Comparison of ENCODE assay signal across 27 mouse cellular contexts in the genomic region with DNA sequence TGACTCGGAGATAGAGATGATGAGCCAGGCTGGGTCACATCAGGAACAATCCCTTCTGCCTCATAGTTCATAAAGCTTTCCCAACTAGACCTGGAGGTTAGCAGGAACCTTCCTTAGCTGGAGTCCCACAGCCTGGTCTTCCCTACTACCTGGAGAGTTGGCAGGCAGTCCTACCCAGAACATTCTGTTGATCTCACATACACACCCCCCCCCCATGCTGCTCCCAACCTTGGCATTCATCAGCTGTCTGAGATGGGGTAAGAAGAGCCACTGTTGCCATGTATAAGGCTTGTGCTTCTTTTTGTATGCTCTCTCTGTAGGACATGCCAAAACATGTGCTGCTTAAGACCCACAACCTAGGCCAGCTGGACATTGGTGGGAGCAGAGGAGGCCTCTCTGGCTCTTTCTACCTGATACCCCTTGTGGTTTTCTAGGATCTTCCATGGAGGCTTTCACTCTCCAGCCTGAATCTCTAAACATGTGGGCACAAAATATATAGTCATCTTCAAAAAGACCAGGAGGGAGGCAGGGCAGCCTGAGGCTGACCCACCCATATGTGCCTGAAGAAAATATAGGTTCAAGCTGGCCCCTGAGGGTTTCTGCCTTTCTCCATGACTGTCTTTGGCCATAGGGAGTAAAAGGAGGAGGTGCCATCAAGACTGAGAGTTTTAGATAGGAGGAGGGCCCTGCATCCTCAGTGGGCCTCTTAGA. TPM values are rescaled to one million over a fixed set of nuclear protein-coding genes. Genes with fewer than 3 reads are reported as not detected.
"Had no signal": no experiment of that assay in that cellular context is flagged by ENCODE, and none has a peak within 500 bp of the region (broad histone marks: within the 10 kb centered on the region; RNA-seq: fewer than 3 reads in every experiment).

No protein-coding gene starts in this region.

- DNase-seq: forebrain, postnatal 0 days; gastrocnemius, adult 2 months; gastrocnemius, postnatal 10 days; gastrocnemius, postnatal 25 days; heart, postnatal 14 days; heart, postnatal 36 days; kidney, adult 11 months; kidney, adult 2 months; kidney, adult 9 months; kidney, postnatal 25 days; kidney, postnatal 4 days; liver; liver, embryonic 13.5 days had no signal

- H3K9me3 ChIP-seq: heart, embryonic 13.5 days; heart, embryonic 15.5 days; hindbrain, embryonic 10.5 days; hindbrain, embryonic 12.5 days; kidney, embryonic 15.5 days; limb, embryonic 10.5 days; limb, embryonic 12.5 days; liver, embryonic 13.5 days had no signal

- H3K4me1 ChIP-seq: heart, embryonic 15.5 days; hindbrain, embryonic 12.5 days; limb, embryonic 12.5 days had no signal

- H3K36me3 ChIP-seq: heart, embryonic 13.5 days; heart, embryonic 15.5 days; hindbrain, embryonic 12.5 days; kidney, embryonic 15.5 days; limb, embryonic 10.5 days; liver, embryonic 13.5 days had no signal

- H3K4me3 ChIP-seq: gastrocnemius, adult 2 months; heart, embryonic 13.5 days; heart, embryonic 15.5 days; hindbrain, embryonic 10.5 days; hindbrain, embryonic 12.5 days; kidney, embryonic 15.5 days; layer of hippocampus, adult 2 months; left cerebral cortex, adult 2 months; limb, embryonic 10.5 days; limb, embryonic 12.5 days; liver, embryonic 13.5 days had no signal

- ATAC-seq: forebrain, postnatal 0 days; hindbrain, embryonic 16.5 days; intestine, embryonic 16.5 days had no signal

- H3K27me3 ChIP-seq: heart, embryonic 13.5 days; heart, embryonic 15.5 days; hindbrain, embryonic 12.5 days; kidney, embryonic 15.5 days; limb, embryonic 12.5 days; liver, embryonic 13.5 days had no signal

RNA-seq across cellular contexts. Expression of gene Tppp, which starts 54.3 kb away (rescaled TPM):
- total RNA-seq: granulocyte monocyte progenitor cell, adult 5-6 weeks had no signal

RNA-seq across cellular contexts. Expression of gene Slc9a3, which starts 57.8 kb away (rescaled TPM):
- total RNA-seq: granulocyte monocyte progenitor cell, adult 5-6 weeks had no signal
- polyA plus RNA-seq: heart, embryonic 11.5 days; heart, embryonic 13.5 days; hindbrain, embryonic 10.5 days; hindbrain, embryonic 12.5 days; limb, embryonic 10.5 days; limb, embryonic 12.5 days; liver, embryonic 11.5 days; liver, embryonic 13.5 days had no signal
